Mouse (Mus musculus): Measurements from ENCODE around the gene Atp6ap1. TPM values are rescaled to one million over a fixed set of nuclear protein-coding genes. Genes with fewer than 3 reads are reported as not detected.

The Atp6ap1 gene
- polyA plus RNA-seq (2014; fragmentation: Nextera tagmentation; extraction: Ambion mirVana), result 82.1 and 86.5 TPM in 2 replicates

DNA sequence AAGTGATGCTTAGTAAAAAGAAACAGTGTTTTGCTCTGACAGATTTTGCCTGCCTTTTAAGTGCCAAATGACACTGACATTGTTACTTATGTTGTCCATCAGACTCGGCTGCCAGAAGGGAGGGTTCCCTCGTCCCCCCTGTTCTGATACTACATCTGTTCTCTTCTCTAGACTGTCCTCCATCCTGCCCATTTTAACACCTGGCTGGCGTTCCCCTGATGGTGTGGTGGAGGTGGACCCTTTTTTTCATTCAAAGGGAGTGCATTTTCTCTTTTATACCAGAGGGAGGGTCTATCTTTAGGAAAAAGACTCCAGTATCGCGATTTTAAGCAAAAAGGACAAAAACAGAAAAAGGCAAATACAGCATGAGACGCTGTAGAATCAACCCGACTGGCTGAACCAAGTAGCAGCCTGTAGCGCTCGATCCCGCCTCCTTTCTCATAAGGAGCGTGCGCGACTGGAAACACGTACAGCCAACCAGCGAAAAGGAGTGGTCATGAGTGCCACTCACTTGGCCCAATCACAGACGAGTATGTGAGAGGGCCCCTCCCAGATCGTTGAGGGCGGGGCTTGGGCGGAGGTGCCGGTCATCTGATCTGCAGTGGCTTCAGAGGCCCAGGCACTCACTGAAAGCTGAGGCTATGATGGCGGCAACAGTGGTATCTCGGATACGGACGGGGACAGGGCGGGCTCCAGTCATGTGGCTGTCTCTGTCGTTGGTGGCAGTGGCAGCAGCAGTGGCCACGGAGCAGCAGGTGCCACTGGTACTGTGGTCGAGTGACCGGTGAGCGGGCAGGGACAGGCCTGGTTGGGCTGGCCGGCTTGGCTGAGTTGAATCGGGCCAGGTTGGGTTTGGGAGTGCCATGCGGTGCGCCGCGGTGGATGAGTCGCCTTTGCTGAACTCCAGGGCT lies at the start of gene Atp6ap1:
Atp6ap1 (plus strand) TSS at position 560 of the 911 bp plus-strand sequence.
- DNase-seq (ENCODE audit: low spot score) (peak; percentile 93), ATAC-seq (replicated peaks; ENCODE audit: low FRiP score) (peak; percentile 99)
- Histone ChIP-seq H3K9me3 (ENCODE audit: control insufficient read depth, low read length) (no peaks in the 10 kb centered on the region), H3K27me3 (ENCODE audit: control insufficient read depth, insufficient read depth, low read length) (no peaks in the 10 kb centered on the region), H3K27ac (ENCODE audit: low read depth, low read length) (no peak within 1 kb of the TSS), H3K4me3 (ENCODE audit: low read depth, low read length) (peak within 1 kb of the TSS; percentile 64), H3K4me2 (ENCODE audit: low read depth, low read length, severe bottlenecking) (peak within 1 kb of the TSS; percentile 62), H3K9ac (ENCODE audit: low read length) (peak within 1 kb of the TSS; percentile 69), H3K36me3 (ENCODE audit: control insufficient read depth, insufficient read depth, low read length) (no peaks in the 10 kb centered on the region; the same call in 1 of the 2 replicates), H3K4me1 (replicated peaks; ENCODE audit: control insufficient read depth, insufficient read depth, low read length) (0 out of 2 replicates have a peak, but pooled peaks cover 2% of the 10 kb centered on the region)
- 10% methylated on average over 37 of the region's 37 CpGs for WGBS

GRCm38 (mm10) chrX:74248651-74249050 lies 48.2 kb upstream of the Atp6ap1 start:
- ATAC-seq (replicated peaks; ENCODE audit: low FRiP score) (no peak), DNase-seq (ENCODE audit: low spot score) (peak; percentile 77)
- no peaks in the 10 kb centered on the region for H3K9me3 ChIP-seq (ENCODE audit: control insufficient read depth, low read length)
- no peaks in the 10 kb centered on the region for H3K4me1 ChIP-seq (replicated peaks; ENCODE audit: control insufficient read depth, insufficient read depth, low read length)
- no peaks in the 10 kb centered on the region for H3K27me3 ChIP-seq (ENCODE audit: control insufficient read depth, insufficient read depth, low read length)
- H3K9ac ChIP-seq (ENCODE audit: low read length), result no peak overlapping the region
- 16% methylated on average over 3 of the region's 3 CpGs for WGBS
- H3K36me3 ChIP-seq (ENCODE audit: control insufficient read depth, insufficient read depth, low read length), result no peaks in the 10 kb centered on the region
- no peak overlapping the region for H3K4me3 ChIP-seq (ENCODE audit: low read depth, low read length)
- no peak overlapping the region for H3K4me2 ChIP-seq (ENCODE audit: low read depth, low read length, severe bottlenecking)
- no peak overlapping the region for H3K27ac ChIP-seq (ENCODE audit: low read depth, low read length)

DNA sequence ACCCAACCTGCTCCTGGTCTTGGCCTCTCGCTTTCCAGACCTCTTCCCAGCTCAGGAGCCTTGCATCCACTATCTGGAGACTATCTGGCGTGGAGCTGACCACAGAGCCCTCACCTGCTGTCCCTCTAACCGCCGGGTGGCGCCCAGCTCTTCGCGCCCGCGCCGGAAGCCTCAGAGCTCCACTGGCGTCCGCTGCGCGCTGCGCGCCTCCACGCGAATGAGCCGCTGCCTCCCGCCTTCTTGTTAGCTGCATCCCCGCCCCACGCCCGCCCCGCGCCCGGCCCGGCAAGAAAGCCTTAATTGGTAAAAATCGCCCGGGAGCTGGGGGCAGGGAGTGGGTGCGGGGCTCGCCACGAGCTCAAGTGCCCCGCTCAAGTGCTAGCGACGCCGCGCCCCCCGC lies 47.3 kb upstream of the Atp6ap1 start, which contains the start of gene Flna:
Flna (minus strand) TSS at position 206 of the 400 bp plus-strand sequence.
- H3K4me2 ChIP-seq (ENCODE audit: low read depth, low read length, severe bottlenecking), result peak within 1 kb of the TSS; percentile 59
- 20% methylated on average over 37 of the region's 38 CpGs for WGBS
- peak within 1 kb of the TSS; percentile 36 for H3K4me3 ChIP-seq (ENCODE audit: low read depth, low read length)
- H3K36me3 ChIP-seq (ENCODE audit: control insufficient read depth, insufficient read depth, low read length), result no peaks in the 10 kb centered on the region
- H3K9me3 ChIP-seq (ENCODE audit: control insufficient read depth, low read length), result no peaks in the 10 kb centered on the region
- no peak for ATAC-seq (replicated peaks; ENCODE audit: low FRiP score)
- no peaks in the 10 kb centered on the region for H3K4me1 ChIP-seq (replicated peaks; ENCODE audit: control insufficient read depth, insufficient read depth, low read length)
- DNase-seq (ENCODE audit: low spot score), result peak; percentile 80
- H3K9ac ChIP-seq (ENCODE audit: low read length), result peak within 1 kb of the TSS; percentile 61
- H3K27ac ChIP-seq (ENCODE audit: low read depth, low read length), result no peak within 1 kb of the TSS
- H3K27me3 ChIP-seq (ENCODE audit: control insufficient read depth, insufficient read depth, low read length), result no peaks in the 10 kb centered on the region

DNA sequence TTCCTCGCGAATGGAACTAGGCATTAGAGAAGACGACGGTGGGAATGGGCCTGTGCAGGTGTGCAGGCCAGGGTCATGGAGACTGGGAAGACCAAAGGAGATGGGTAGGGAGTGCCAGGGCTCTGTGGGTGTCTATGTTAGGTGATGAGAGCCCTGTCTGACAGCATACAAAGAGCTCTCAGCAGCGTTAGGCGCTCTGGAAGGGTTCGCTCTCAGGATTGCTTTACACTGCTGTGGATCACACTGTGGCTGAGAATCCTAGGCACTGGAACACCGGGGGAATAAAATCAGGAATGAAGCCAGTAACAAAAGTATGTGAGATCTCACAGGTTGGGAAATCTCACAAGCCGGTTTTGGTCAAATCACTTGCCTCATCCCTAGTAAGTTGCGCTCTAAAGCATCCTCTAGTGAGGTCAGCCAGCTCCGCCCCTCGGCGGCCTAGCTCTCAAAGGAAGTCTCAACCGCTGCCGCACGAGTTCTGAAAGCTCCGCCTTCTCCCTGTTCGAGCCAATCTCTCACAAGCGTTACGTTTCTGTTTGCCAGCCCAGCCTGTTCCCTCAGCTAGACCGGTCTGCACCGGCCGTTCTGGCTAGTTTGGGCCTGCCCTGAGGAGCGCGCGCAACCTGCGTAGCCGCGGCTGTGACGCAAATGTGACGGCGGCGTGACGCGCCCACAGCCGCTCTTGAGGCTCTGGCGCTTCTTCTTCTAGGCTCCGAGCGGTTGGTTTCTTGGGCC lies 42.6 kb upstream of the Atp6ap1 start, which contains the start of gene Emd:
Emd (plus strand) TSS at position 535 of the 735 bp plus-strand sequence.
- no peaks in the 10 kb centered on the region for H3K9me3 ChIP-seq (ENCODE audit: control insufficient read depth, low read length)
- peak within 1 kb of the TSS; percentile 63 for H3K4me2 ChIP-seq (ENCODE audit: low read depth, low read length, severe bottlenecking)
- peak; percentile 92 for DNase-seq (ENCODE audit: low spot score)
- no peaks in the 10 kb centered on the region; the same call in 1 of the 2 replicates for H3K36me3 ChIP-seq (ENCODE audit: control insufficient read depth, insufficient read depth, low read length)
- no peaks in the 10 kb centered on the region for H3K4me1 ChIP-seq (replicated peaks; ENCODE audit: control insufficient read depth, insufficient read depth, low read length)
- 27% methylated on average over 39 of the region's 39 CpGs for WGBS
- peak within 1 kb of the TSS; percentile 55 for H3K4me3 ChIP-seq (ENCODE audit: low read depth, low read length)
- ATAC-seq (replicated peaks; ENCODE audit: low FRiP score), result peak; percentile 98
- peak within 1 kb of the TSS; percentile 71 for H3K9ac ChIP-seq (ENCODE audit: low read length)
- H3K27ac ChIP-seq (ENCODE audit: low read depth, low read length), result peak within 1 kb of the TSS; percentile 75
- no peaks in the 10 kb centered on the region for H3K27me3 ChIP-seq (ENCODE audit: control insufficient read depth, insufficient read depth, low read length)

DNA sequence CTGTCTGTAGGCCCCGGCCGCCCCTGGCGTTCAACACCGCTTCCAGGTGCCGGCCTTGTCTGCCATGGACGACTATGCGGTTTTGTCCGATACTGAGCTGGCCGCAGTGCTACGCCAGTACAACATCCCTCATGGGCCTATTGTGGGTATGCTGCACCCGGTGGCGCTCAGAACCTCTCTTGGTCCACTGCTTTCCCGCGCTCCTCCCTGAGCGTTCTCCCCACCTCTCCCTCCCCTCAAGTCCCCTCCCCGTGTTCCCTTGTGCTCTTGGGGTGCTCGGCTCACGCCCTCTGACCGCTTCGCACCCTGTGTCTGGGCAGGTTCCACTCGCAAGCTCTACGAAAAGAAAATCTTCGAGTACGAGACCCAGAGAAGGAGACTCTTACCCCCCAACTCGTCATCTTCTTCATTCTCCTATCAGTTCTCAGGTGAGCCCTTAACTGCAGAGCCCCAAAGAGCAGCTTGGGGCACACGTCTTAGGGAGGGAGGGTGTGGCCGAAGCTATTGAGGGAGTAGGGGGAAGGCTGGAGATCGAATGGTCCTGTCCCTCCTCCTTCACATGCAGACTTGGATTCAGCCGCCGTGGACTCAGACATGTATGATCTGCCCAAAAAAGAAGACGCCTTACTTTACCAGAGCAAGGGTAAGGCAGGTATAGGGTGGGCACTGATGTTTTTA lies 41.9 kb upstream of the Atp6ap1 start:
- 20% methylated on average over 31 of the region's 31 CpGs for WGBS
- Histone ChIP-seq H3K27ac (ENCODE audit: low read depth, low read length) (peak overlapping the region; percentile 75), H3K27me3 (ENCODE audit: control insufficient read depth, insufficient read depth, low read length) (no peaks in the 10 kb centered on the region), H3K36me3 (ENCODE audit: control insufficient read depth, insufficient read depth, low read length) (no peaks in the 10 kb centered on the region; the same call in 1 of the 2 replicates), H3K4me2 (ENCODE audit: low read depth, low read length, severe bottlenecking) (peak overlapping the region; percentile 63), H3K4me1 (replicated peaks; ENCODE audit: control insufficient read depth, insufficient read depth, low read length) (no peaks in the 10 kb centered on the region), H3K9me3 (ENCODE audit: control insufficient read depth, low read length) (no peaks in the 10 kb centered on the region), H3K9ac (ENCODE audit: low read length) (peak overlapping the region; percentile 71), H3K4me3 (ENCODE audit: low read depth, low read length) (peak overlapping the region; percentile 55)
- ATAC-seq (replicated peaks; ENCODE audit: low FRiP score) (peak; percentile 11; the same call in 1 of the 2 replicates), DNase-seq (ENCODE audit: low spot score) (no peak)

GRCm38 (mm10) chrX:74257746-74258145 lies 39.2 kb upstream of the Atp6ap1 start:
- Histone ChIP-seq H3K27ac (ENCODE audit: low read depth, low read length) (no peak overlapping the region), H3K36me3 (ENCODE audit: control insufficient read depth, insufficient read depth, low read length) (no peaks in the 10 kb centered on the region; the same call in 1 of the 2 replicates), H3K4me1 (replicated peaks; ENCODE audit: control insufficient read depth, insufficient read depth, low read length) (no peaks in the 10 kb centered on the region), H3K27me3 (ENCODE audit: control insufficient read depth, insufficient read depth, low read length) (no peaks in the 10 kb centered on the region), H3K4me3 (ENCODE audit: low read depth, low read length) (no peak overlapping the region), H3K4me2 (ENCODE audit: low read depth, low read length, severe bottlenecking) (no peak overlapping the region), H3K9ac (ENCODE audit: low read length) (no peak overlapping the region), H3K9me3 (ENCODE audit: control insufficient read depth, low read length) (no peaks in the 10 kb centered on the region)
- WGBS, result 98% methylated on average over 3 of the region's 3 CpGs
- no peak for DNase-seq (ENCODE audit: low spot score)
- no peak for ATAC-seq (replicated peaks; ENCODE audit: low FRiP score)

- H3K9ac ChIP-seq (ENCODE audit: low read length), result peak overlapping the region; percentile 65
- peak; percentile 20 for ATAC-seq (replicated peaks; ENCODE audit: low FRiP score)
- no peaks in the 10 kb centered on the region for H3K27me3 ChIP-seq (ENCODE audit: control insufficient read depth, insufficient read depth, low read length)
- no peak for DNase-seq (ENCODE audit: low spot score)
- no peaks in the 10 kb centered on the region; the same call in 1 of the 2 replicates for H3K36me3 ChIP-seq (ENCODE audit: control insufficient read depth, insufficient read depth, low read length)
- H3K4me2 ChIP-seq (ENCODE audit: low read depth, low read length, severe bottlenecking), result peak overlapping the region; percentile 57
- no peaks in the 10 kb centered on the region for H3K9me3 ChIP-seq (ENCODE audit: control insufficient read depth, low read length)
- no peaks in the 10 kb centered on the region for H3K4me1 ChIP-seq (replicated peaks; ENCODE audit: control insufficient read depth, insufficient read depth, low read length)
- WGBS, result 26% methylated on average over 3 of the region's 3 CpGs
- peak overlapping the region; percentile 95 for H3K27ac ChIP-seq (ENCODE audit: low read depth, low read length)
- peak overlapping the region; percentile 42 for H3K4me3 ChIP-seq (ENCODE audit: low read depth, low read length)
Measured at GRCm38 (mm10) chrX:74269736-74270061, 27.2 kb upstream of the Atp6ap1 start.
